Mouse (Mus musculus): Measurements from ENCODE around the gene C030005K15Rik.
"Not testable (repeated sequence)": the region's sequence is repeated elsewhere in the genome, so short reads cannot be mapped to it uniquely, and the experiment has no call there.

The C030005K15Rik gene

DNA sequence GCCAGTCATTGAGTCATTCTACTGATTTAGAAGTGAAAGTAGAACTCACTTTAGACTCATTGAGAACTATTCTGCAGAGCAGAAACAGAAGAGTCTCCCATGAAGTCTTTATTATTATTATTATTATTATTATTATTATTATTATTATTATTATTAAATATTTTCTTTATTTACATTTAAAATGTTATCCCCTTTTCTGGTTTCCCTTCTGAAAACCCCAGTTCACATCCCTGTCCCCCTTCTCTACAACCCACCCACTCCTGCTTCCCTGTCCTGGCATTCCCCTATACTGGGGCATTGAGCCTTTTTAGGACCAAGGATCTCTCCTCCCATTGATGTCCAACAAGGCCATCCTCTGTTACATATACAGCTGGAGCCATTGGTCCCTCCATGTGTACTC, at the start of gene C030005K15Rik:
Gene C030005K15Rik (minus strand): TSS at position 101 of the 400 bp plus-strand sequence.
- not testable (repeated sequence) for DNase-seq (ENCODE audit: low read depth)

DNA sequence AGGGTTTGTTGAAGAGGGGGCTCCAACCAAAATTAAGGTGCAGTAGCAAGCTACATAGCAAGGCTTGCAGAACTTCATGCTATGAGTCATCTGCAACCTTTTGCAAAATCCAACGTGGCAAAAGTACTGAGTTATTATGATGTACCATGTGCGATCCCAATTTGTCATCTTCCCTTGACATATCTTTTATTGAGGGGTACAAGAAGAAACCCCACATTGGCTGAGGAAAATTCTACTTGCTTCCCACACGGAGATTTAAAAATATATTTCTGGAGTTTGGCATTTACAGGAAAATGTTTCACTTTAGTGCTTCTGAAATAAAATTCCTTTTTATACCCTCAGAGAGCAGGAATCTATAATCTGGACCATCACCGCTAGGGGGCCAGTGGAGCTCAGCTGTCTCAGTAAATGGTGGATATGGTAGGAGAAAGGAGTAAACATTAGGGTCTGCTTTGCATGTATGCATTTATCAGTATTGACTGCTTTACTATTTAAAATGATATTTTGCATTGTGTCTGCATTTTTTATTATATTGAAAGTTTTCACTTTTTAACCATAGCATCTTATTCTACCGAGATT, 41.7 kb upstream of the C030005K15Rik start:
- no peak for DNase-seq (ENCODE audit: low read depth)

DNA sequence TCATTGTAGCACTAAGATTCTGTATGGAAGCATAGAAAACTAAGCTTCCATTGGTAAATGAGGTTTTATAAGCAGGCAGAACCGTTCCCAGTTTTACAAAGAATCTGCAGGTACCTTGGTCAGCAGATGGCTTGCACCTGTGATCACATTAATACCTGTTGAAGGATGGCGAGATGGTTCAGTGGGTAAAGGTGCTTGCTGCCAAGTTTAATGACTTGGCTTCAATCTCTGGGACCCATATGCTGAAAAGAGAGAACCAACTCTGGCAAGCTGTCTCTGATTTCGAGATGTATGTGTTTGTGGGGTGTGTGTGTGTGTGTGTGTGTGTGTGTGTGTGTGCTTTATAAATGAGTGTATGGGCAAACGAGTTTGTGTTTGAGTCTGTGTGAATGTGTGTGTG, 27.3 kb upstream of the C030005K15Rik start:
- no peak for DNase-seq (ENCODE audit: low read depth)

- DNase-seq (ENCODE audit: low read depth): no peak
Observed at GRCm38 (mm10) chr10:97747231-97747630, 20.7 kb upstream of the C030005K15Rik start.

DNA sequence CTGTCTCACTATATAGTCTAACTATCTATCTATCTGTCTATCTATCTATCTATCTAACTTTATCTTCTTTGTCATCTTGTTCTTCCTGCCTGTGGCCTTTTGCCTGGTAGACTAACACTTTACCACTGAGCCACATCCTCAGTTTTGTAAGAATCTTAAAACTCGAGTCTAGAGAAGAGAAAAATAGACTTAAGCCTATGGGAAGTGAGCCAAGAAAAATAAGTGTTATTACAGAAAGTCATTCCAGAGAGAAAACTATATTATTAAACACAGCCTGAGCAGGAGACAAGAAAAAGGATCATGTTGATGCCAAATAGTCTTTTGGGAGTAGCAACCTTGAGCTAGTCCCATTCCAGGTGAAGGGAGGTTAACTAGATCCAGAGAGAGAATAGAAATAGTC, 626 bp downstream of the C030005K15Rik start:
- no peak for DNase-seq (ENCODE audit: low read depth)

- DNase-seq (ENCODE audit: low read depth): no peak
Observed at GRCm38 (mm10) chr10:97722709-97723108, 3.8 kb downstream of the C030005K15Rik start.

- DNase-seq (ENCODE audit: low read depth): no peak
Observed at GRCm38 (mm10) chr10:97720625-97721024, 5.9 kb downstream of the C030005K15Rik start.

DNA sequence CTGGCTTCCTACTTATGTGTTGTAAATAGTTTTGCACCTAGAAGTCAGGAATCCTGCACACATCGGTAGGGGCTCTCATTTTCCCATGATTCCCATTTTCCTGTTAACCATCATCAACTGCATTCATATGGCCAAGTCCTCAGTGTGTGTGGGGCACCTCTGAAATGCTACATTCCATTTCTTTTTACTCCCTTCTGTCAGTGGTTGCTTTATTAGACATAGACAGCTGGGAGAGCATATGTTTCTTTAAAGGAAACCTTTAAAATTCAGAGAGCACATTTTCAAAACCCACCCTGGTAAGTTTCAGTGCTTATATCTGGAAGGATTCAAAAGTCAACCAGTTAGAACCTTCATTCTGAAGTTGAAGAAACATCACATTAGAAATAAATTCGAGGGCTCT, 8.5 kb downstream of the C030005K15Rik start:
- DNase-seq (ENCODE audit: low read depth): no peak

DNA sequence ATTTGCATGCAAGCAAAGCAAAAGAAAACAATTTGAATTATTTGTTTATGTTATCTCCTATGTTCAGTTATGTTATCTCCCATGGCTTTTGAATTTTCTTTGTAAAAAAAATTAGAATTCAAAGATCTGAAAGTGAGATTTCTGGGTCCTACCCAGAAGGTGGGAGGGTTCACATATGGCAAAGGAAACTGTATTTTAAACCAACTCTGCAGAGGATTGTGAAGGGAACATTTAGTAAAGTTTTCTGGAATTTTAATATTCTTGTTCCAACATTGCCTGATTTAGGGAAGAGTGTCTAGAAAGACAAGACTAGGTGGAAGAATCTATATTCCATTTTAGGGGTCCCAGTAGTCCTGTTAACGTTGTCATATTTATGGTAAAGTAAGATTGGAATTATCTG, 9.3 kb downstream of the C030005K15Rik start:
- no peak for DNase-seq (ENCODE audit: low read depth)

DNA sequence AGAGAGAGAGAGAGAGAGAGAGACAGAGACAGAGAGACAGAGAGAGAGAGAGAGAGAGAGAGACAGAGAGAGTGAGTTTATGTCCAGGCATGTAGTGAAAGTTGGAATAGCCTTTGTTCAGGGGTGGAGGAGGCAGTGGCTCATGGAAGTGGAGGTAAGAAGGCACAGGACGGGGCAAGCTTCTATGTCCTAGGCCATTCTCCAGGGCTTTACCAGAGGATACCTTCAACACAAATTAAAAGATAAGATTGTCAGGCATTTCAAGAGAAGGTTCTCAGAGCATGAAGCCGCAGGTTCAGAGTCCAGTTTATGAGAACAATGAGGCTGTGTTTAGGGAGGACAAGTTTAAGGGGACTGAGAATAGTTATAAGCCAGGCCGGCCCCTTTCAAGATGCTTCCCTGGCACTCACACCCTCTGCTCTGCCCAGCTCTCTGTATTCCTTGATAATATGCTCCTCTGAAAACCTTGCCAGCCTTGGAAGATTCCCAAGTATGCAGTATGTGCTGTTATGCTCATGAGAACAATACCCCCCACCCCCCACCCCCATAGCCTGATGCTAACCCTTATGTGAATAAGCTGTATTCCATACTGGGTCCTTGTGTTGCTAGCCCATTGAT, 11.2 kb downstream of the C030005K15Rik start:
- no peak for DNase-seq (ENCODE audit: low read depth)

- DNase-seq (ENCODE audit: low read depth): no peak
Observed at GRCm38 (mm10) chr10:97714584-97714983, 12.0 kb downstream of the C030005K15Rik start.

- peak; percentile 31 for DNase-seq (ENCODE audit: low read depth)
Observed at GRCm38 (mm10) chr10:97712687-97713086, 13.9 kb downstream of the C030005K15Rik start.

- DNase-seq (ENCODE audit: low read depth): peak; percentile 12
Observed at GRCm38 (mm10) chr10:97704562-97704961, 22.0 kb downstream of the C030005K15Rik start.

DNA sequence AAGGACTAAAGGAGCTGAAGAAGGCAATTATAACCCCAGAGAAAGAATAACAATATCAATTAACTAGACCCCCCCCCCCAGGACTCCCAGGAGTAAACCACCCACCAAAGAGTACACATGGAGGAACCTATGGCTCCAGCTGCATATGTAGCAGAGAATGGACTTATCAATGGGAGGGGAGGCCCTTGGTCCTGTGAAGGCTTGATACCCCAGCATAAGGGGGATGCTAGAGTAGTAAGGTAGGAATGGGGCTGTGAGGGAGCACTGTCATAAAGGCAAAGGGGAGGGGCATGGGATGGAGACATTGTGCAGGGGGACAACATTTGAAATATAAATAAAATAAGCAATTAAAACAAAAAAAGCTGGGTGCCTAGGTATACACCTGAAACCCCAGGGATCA, 24.2 kb downstream of the C030005K15Rik start:
- DNase-seq (ENCODE audit: low read depth): no peak

DNA sequence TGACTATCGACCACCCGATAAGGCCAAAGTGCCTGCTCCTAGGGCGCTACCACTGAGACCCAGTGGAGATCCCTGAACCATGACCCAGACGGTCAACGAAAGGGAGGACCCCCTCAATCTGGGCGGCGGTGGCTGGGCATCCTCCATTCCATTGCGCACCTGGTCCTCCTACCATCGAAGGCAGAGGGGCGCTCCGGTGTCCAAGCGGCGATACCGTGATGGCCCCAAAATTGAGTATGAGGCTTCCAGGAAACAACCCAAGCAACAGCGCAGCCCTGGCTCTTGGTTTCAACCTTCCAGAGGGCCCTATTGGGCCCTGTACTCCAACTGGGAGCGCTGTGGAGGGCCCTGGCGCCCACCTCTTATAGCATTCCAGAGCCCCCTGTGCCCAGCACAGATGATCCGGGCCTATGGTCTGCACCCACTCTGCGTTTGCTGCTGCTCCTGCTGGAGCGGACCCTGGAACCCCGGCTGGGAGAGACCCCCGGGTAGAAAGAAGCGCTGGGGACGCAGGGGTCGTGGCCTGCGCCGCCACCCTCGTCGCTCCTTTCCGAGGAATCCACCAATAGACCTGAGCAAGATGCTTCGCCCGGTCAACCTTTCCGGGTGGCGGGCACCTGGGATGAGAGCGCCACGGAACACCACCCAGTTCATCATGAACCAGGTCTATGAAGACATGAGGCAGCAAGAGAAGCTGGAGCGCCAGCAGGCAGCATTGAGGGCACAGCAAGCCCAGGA, 33.0 kb downstream of the C030005K15Rik start:
- no peak for DNase-seq (ENCODE audit: low read depth)

DNA sequence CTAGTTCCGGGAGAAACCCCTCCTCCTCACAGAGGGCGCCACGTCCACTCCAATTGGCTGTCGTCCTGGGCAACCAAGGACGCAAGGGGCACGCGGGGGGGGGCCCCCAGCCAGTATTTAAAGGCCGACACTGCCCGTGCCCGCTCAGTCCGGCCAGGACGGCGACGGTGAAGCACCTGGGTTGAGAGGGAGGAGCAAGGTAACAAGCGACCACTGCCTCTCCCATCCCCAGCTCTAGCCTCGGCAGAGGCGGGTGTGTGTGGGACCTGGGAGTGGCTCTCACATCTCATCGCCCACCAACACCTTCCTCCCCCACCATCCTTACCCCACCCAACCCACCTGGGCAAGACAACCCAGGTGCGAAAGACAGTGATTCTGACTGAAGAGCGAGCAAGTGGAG, 33.6 kb downstream of the C030005K15Rik start, which contains the start of gene Ccer1:
Gene Ccer1 (plus strand): TSS at position 147 of the 400 bp plus-strand sequence.
- DNase-seq (ENCODE audit: low read depth): no peak

GRCm38 (mm10) chr10:97689425-97689824, 37.1 kb downstream of the C030005K15Rik start:
- DNase-seq (ENCODE audit: low read depth): no peak

GRCm38 (mm10) chr10:97687198-97687597, 39.4 kb downstream of the C030005K15Rik start:
- no peak for DNase-seq (ENCODE audit: low read depth)

DNA sequence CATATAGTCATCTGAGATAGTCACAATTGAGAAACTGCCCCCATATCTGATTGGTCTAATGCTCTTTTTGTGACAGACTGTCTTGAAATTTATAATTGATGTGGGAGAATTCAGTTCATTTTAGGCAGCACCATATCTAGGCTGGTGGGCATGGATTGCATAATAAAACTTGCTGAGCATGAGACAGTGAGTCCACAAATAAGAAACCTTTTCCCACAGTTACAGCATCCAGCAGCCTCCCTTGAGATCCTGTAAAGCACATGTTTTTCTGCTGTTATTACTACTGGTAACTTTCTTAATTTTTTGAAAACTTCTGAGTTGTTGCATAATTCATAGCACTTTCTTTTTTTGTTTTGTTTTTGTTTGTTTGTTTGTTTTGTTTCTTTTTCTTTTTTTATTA, 43.6 kb downstream of the C030005K15Rik start:
- DNase-seq (ENCODE audit: low read depth): no peak
